Mouse (Mus musculus): ENCODE data around the gene Zfhx3. TPM values are rescaled to one million over a fixed set of nuclear protein-coding genes. Genes with fewer than 3 reads are reported as not detected.
A peak's percentile ranks its signal among the peaks of the same experiment; 100 is the strongest.

The Zfhx3 gene
- polyA plus RNA-seq, 1 experiment from 2014 or later, result 60.2 TPM

- Histone ChIP-seq H3K4me1 (peaks cover 18% of the 10 kb centered on the region), H3K27me3 (replicated peaks) (no peaks in the 10 kb centered on the region), H3K9me3 (no peaks in the 10 kb centered on the region), H3K9ac (no peak overlapping the region), H3K27ac (no peak overlapping the region), H3K4me2 (no peak overlapping the region), H3K36me3 (replicated peaks) (no peaks in the 10 kb centered on the region), H3K4me3 (no peak overlapping the region)
- ATAC-seq (replicated peaks), result no peak
- 50% methylated on average over 2 of the region's 2 CpGs for WGBS
Measured at GRCm38 (mm10) chr8:108222091-108222490, 279.6 kb downstream of the Zfhx3 start.

GRCm38 (mm10) chr8:108232326-108232725, 289.9 kb downstream of the Zfhx3 start:
- Histone ChIP-seq H3K27ac (peak overlapping the region; percentile 27; the same call in 1 of the 2 replicates), H3K27me3 (replicated peaks) (no peaks in the 10 kb centered on the region), H3K36me3 (replicated peaks) (no peaks in the 10 kb centered on the region), H3K4me2 (no peak overlapping the region), H3K9me3 (no peaks in the 10 kb centered on the region), H3K4me3 (no peak overlapping the region), H3K9ac (no peak overlapping the region), H3K4me1 (no peaks in the 10 kb centered on the region)
- 69% methylated on average over 7 of the region's 7 CpGs for WGBS
- no peak for ATAC-seq (replicated peaks)

DNA sequence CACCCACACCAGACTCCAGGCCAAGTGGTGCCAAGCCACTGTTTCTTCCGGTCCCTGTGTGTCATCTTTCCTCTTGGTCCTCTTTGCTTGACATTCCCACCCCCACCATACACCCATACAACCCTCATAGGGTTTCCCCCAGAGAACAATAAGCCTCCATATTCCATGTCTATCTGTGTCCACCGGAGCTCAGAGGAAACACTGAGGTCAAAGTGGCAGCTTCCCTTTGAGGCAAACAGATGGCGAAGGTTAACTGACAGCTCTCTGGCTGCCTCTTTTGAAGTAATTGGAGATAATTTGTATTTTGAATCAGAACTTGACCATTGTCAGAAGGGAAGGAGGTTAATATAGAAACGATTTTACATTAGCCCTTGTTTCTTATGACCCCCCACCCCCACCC, 292.0 kb downstream of the Zfhx3 start:
- no peaks in the 10 kb centered on the region for H3K27me3 ChIP-seq (replicated peaks)
- H3K4me2 ChIP-seq, result no peak overlapping the region
- H3K36me3 ChIP-seq (replicated peaks), result no peaks in the 10 kb centered on the region
- H3K9ac ChIP-seq, result no peak overlapping the region
- no peak overlapping the region for H3K27ac ChIP-seq
- WGBS, result 44% methylated on average over 4 of the region's 4 CpGs
- no peak for ATAC-seq (replicated peaks)
- no peak overlapping the region for H3K4me3 ChIP-seq
- H3K4me1 ChIP-seq, result no peaks in the 10 kb centered on the region
- H3K9me3 ChIP-seq, result no peaks in the 10 kb centered on the region

GRCm38 (mm10) chr8:108236715-108237114, 294.3 kb downstream of the Zfhx3 start:
- H3K27me3 ChIP-seq (replicated peaks), result no peaks in the 10 kb centered on the region
- H3K36me3 ChIP-seq (replicated peaks), result no peaks in the 10 kb centered on the region
- ATAC-seq (replicated peaks), result no peak
- no peak overlapping the region for H3K4me3 ChIP-seq
- no peak overlapping the region for H3K9ac ChIP-seq
- H3K27ac ChIP-seq, result no peak overlapping the region
- H3K4me1 ChIP-seq, result peaks cover 7% of the 10 kb centered on the region; the same call in 1 of the 2 replicates
- H3K9me3 ChIP-seq, result no peaks in the 10 kb centered on the region
- no peak overlapping the region for H3K4me2 ChIP-seq
- WGBS, result 56% methylated on average over 8 of the region's 8 CpGs

GRCm38 (mm10) chr8:108239531-108239930, 297.1 kb downstream of the Zfhx3 start:
- no peak for ATAC-seq (replicated peaks)
- Histone ChIP-seq H3K36me3 (replicated peaks) (no peaks in the 10 kb centered on the region), H3K4me1 (peaks cover 20% of the 10 kb centered on the region), H3K9ac (no peak overlapping the region), H3K4me2 (no peak overlapping the region), H3K27me3 (replicated peaks) (no peaks in the 10 kb centered on the region), H3K4me3 (no peak overlapping the region), H3K9me3 (no peaks in the 10 kb centered on the region), H3K27ac (no peak overlapping the region)
- 82% methylated on average over 5 of the region's 5 CpGs for WGBS

- 25% methylated on average over 19 of the region's 19 CpGs for WGBS
- peak overlapping the region; percentile 30; the same call in 1 of the 2 replicates for H3K9ac ChIP-seq
- no peaks in the 10 kb centered on the region for H3K27me3 ChIP-seq (replicated peaks)
- 0 out of 2 replicates have a peak, but pooled peaks have one; percentile 19 for ATAC-seq (replicated peaks)
- no peaks in the 10 kb centered on the region for H3K9me3 ChIP-seq
- H3K27ac ChIP-seq, result peak overlapping the region; percentile 65
- no peaks in the 10 kb centered on the region for H3K36me3 ChIP-seq (replicated peaks)
- peaks cover 34% of the 10 kb centered on the region for H3K4me1 ChIP-seq
- peak overlapping the region; percentile 39 for H3K4me2 ChIP-seq
- 0 out of 2 replicates have a peak overlapping the region, but pooled peaks have one; percentile 8 for H3K4me3 ChIP-seq
Measured at GRCm38 (mm10) chr8:108241041-108241690, 298.7 kb downstream of the Zfhx3 start.

DNA sequence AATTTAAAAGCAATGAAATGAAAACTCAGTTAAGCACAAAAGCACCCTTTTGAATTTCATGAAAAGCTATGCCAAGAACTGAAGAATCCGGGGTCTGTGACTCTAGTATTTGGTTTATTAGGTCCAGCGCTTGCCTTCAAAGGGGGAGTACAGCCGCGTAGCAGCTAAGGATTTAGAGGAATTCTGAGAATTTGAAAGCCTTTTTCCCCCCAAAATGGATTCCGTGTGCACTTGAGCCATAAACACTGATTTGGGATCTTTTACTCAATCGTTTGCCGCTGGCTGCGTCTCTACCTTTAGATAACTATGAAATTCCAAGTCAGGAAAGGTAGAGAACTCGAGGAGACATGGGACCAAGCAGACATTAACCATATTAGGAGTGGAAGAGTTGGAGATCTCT, 300.8 kb downstream of the Zfhx3 start:
- peak overlapping the region; percentile 92 for H3K27ac ChIP-seq
- H3K4me1 ChIP-seq, result peaks cover 51% of the 10 kb centered on the region
- no peak overlapping the region for H3K4me3 ChIP-seq
- no peak overlapping the region; the same call in 1 of the 2 replicates for H3K4me2 ChIP-seq
- no peak for ATAC-seq (replicated peaks)
- no peak overlapping the region for H3K9ac ChIP-seq
- WGBS, result 14% methylated on average over 9 of the region's 9 CpGs
- H3K36me3 ChIP-seq (replicated peaks), result no peaks in the 10 kb centered on the region
- no peaks in the 10 kb centered on the region for H3K27me3 ChIP-seq (replicated peaks)
- no peaks in the 10 kb centered on the region for H3K9me3 ChIP-seq

DNA sequence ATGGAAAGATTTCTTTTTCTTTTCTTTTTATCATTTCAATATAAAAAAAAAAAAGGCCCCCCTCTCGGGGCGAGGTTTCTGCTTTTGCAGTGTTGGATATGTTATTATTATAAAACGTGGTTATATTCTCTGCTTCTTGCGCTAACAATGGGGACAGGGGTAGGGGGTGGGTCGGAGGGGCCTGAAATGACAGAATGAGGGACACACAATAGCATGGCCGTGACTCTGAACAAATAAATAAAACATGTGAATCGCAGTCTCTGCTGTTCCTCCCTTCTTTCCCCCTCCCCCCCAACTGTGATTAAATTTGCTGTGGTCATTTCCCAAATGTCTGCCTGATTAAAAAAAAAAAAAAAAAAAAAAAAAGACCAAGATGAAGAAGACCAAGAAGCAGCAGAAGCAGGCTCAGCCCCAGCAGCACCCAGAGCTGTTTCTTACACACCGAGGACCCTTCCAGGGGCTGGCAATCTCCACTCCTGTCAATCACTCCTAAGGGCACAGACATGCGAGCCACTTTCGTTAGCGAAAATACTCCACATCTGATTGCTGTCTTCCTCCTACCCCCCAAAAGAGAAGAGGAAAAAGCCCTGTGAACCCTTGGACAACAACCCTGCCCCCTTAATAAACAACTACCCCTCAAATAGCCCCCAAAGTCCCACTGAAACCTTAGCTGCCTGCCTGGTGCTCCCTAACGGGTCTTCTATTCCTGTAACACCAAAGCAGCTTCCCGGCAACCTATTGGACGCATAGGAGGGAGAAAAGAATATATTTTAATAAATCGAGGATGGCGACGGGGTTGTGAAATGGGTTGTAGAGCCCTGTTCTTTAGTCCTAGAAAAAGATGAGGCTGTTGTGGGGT, 302.4 kb downstream of the Zfhx3 start:
- Histone ChIP-seq H3K36me3 (replicated peaks) (no peaks in the 10 kb centered on the region), H3K4me1 (peaks cover 54% of the 10 kb centered on the region), H3K27me3 (replicated peaks) (no peaks in the 10 kb centered on the region), H3K4me3 (peak overlapping the region; percentile 24), H3K4me2 (peak overlapping the region; percentile 46), H3K9ac (peak overlapping the region; percentile 34), H3K27ac (peak overlapping the region; percentile 92), H3K9me3 (no peaks in the 10 kb centered on the region)
- ATAC-seq (replicated peaks), result peak; percentile 77
- WGBS, result 10% methylated on average over 17 of the region's 17 CpGs

DNA sequence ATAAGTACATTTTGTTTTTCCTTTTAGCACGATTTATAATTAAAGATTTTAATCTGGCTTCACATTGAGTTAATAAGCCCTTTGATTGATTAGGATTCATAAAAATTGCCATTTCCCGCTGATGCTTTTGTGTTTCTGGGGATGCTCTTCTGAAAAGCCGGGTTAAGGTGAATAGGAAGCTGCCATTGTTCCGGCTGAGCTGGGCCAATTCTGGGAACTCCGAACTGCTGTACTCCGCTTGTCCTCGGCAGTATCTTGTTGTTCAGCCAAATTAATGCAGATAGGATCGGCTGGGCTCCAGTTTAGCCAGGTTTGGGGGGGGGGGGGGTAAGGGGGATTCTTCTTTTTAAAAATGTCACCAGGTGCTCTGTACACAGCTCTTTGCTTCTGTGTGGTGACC, 303.1 kb downstream of the Zfhx3 start:
- no peaks in the 10 kb centered on the region for H3K36me3 ChIP-seq (replicated peaks)
- H3K4me3 ChIP-seq, result no peak overlapping the region

GRCm38 (mm10) chr8:108246035-108246933, 303.8 kb downstream of the Zfhx3 start:
- H3K4me3 ChIP-seq, result no peak overlapping the region; the same call in 1 of the 2 replicates
- H3K27ac ChIP-seq, result peak overlapping the region; percentile 92
- no peaks in the 10 kb centered on the region for H3K9me3 ChIP-seq
- ATAC-seq (replicated peaks), result peak; percentile 44; the same call in 1 of the 2 replicates
- 13% methylated on average over 22 of the region's 22 CpGs for WGBS
- H3K4me1 ChIP-seq, result peaks cover 50% of the 10 kb centered on the region
- no peaks in the 10 kb centered on the region for H3K27me3 ChIP-seq (replicated peaks)
- H3K9ac ChIP-seq, result peak overlapping the region; percentile 25
- H3K4me2 ChIP-seq, result peak overlapping the region; percentile 46
- no peaks in the 10 kb centered on the region for H3K36me3 ChIP-seq (replicated peaks)

More for the DNA sequence above, 303.1 kb downstream of the Zfhx3 start:
- Histone ChIP-seq H3K27ac (peak overlapping the region; percentile 92), H3K4me2 (peak overlapping the region; percentile 46), H3K4me1 (peaks cover 54% of the 10 kb centered on the region), H3K9ac (0 out of 2 replicates have a peak overlapping the region, but pooled peaks have one; percentile 34), H3K27me3 (replicated peaks) (no peaks in the 10 kb centered on the region), H3K9me3 (no peaks in the 10 kb centered on the region)
- 9% methylated on average over 8 of the region's 8 CpGs for WGBS
- 0 out of 2 replicates have a peak, but pooled peaks have one; percentile 48 for ATAC-seq (replicated peaks)

GRCm38 (mm10) chr8:108246934-108247417, 304.5 kb downstream of the Zfhx3 start:
- peak; percentile 12; the same call in 1 of the 2 replicates for ATAC-seq (replicated peaks)
- Histone ChIP-seq H3K36me3 (replicated peaks) (no peaks in the 10 kb centered on the region), H3K27me3 (replicated peaks) (no peaks in the 10 kb centered on the region), H3K4me1 (peaks cover 47% of the 10 kb centered on the region), H3K27ac (peak overlapping the region; percentile 92), H3K9ac (peak overlapping the region; percentile 25; the same call in 1 of the 2 replicates), H3K4me3 (no peak overlapping the region), H3K4me2 (peak overlapping the region; percentile 46), H3K9me3 (no peaks in the 10 kb centered on the region)
- WGBS, result 26% methylated on average over 7 of the region's 7 CpGs

Measured in midbrain, embryonic 15.5 days (tissue).